Mouse (Mus musculus) WW6 (cell line): ENCODE results near the gene Aven.

Experiments
- DNase-seq: peaks from one replicate; pipeline ENCODE4 v3.0.0-alpha.2; 2013; ENCODE audit warnings: low read depth, low spot score

The Aven gene

GRCm38 (mm10) chr2:112656131-112656530 is 163.4 kb downstream of the Aven start:
- DNase-seq: no peak

GRCm38 (mm10) chr2:112669461-112669860 is 176.7 kb downstream of the Aven start:
- DNase-seq: no peak

- DNase-seq: no peak
These were observed 183.4 kb downstream of the Aven start for GRCm38 (mm10) chr2:112676175-112676574.

- DNase-seq: peak; percentile 57
These were observed 184.0 kb downstream of the Aven start for GRCm38 (mm10) chr2:112676721-112677120.

GRCm38 (mm10) chr2:112677246-112677645 is 184.5 kb downstream of the Aven start:
- no peak for DNase-seq

- no peak for DNase-seq
These were observed 189.1 kb downstream of the Aven start for GRCm38 (mm10) chr2:112681817-112682216.
